Mouse (Mus musculus) embryonic facial prominence, embryonic 15.5 days (tissue): ENCODE data around the gene Gpank1. TPM values are rescaled to one million over a fixed set of nuclear protein-coding genes. Genes with fewer than 3 reads are reported as not detected.

Source experiments
- polyA plus RNA-seq: library from polyadenylated mRNA; unstranded; fragments of >200 nt; fragmentation: Nextera tagmentation; extraction: Ambion mirVana; gene quantifications from 2 replicates; pipeline ENCODE4 v1.2.1, GENCODE M21; 2015

Gpank1 gene
- polyA plus RNA-seq, 1 experiment from 2014 or later = 20.1 TPM

Other genes with a start within 250 kb of the Gpank1 start
- 3.2 and 4.2 TPM in 2 replicates for gene Zbtb12, start 242.0 kb upstream of the Gpank1 start, polyA plus RNA-seq
- not detected in 2 replicates for gene Gm20547, start 239.4 kb upstream of the Gpank1 start, polyA plus RNA-seq
- gene C2, start 223.2 kb upstream of the Gpank1 start, polyA plus RNA-seq = 6.7 and 7.3 TPM in 2 replicates
- 86.8 and 92.7 TPM in 2 replicates for gene Ehmt2, start 223.0 kb upstream of the Gpank1 start, polyA plus RNA-seq
- 0.49 and 0.69 TPM in 2 replicates for gene Slc44a4, start 207.0 kb upstream of the Gpank1 start, polyA plus RNA-seq
- 20.8 and 22.7 TPM in 2 replicates for gene Neu1, start 190.2 kb upstream of the Gpank1 start, polyA plus RNA-seq
- 2.2 and 3.4 TPM in 2 replicates for gene Hspa1b, start 162.2 kb upstream of the Gpank1 start, polyA plus RNA-seq
- not detected in 2 replicates for gene Gm20481, start 151.5 kb upstream of the Gpank1 start, polyA plus RNA-seq
- gene Hspa1a, start 149.3 kb upstream of the Gpank1 start, polyA plus RNA-seq = 19.5 and 19.7 TPM in 2 replicates
- gene Hspa1l, start 148.8 kb upstream of the Gpank1 start, polyA plus RNA-seq = 0.71 and 0.77 TPM in 2 replicates
- 163 and 173 TPM in 2 replicates for gene Lsm2, start 139.6 kb upstream of the Gpank1 start, polyA plus RNA-seq
- 108 and 114 TPM in 2 replicates for gene Vars, start 120.5 kb upstream of the Gpank1 start, polyA plus RNA-seq
- gene Vwa7, start 104.9 kb upstream of the Gpank1 start, polyA plus RNA-seq = 0.43 and 0.58 TPM in 2 replicates
- gene Sapcd1, start 93.4 kb upstream of the Gpank1 start, polyA plus RNA-seq = 21.5 and 23.4 TPM in 2 replicates
- gene Msh5, start 74.7 kb upstream of the Gpank1 start, polyA plus RNA-seq = 3.6 and 5.4 TPM in 2 replicates
- gene Clic1, start 71.5 kb upstream of the Gpank1 start, polyA plus RNA-seq = 324 and 329 TPM in 2 replicates
- gene Ddah2, start 62.4 kb upstream of the Gpank1 start, polyA plus RNA-seq = 319 and 347 TPM in 2 replicates
- 98.5 and 131 TPM in 2 replicates for gene Ly6g6c, start 56.1 kb upstream of the Gpank1 start, polyA plus RNA-seq
- gene Mpig6b, start 55.3 kb upstream of the Gpank1 start, polyA plus RNA-seq = 1.1 and 1.4 TPM in 2 replicates
- gene Ly6g6e, start 44.6 kb upstream of the Gpank1 start, polyA plus RNA-seq = 31.4 and 33.0 TPM in 2 replicates
- 1.5 and 2.3 TPM in 2 replicates for gene Ly6g6d, start 43.4 kb upstream of the Gpank1 start, polyA plus RNA-seq
- 0.20 and 0.28 TPM in 2 replicates for gene Ly6g6f, start 35.8 kb upstream of the Gpank1 start, polyA plus RNA-seq
- 102 and 105 TPM in 2 replicates for gene Abhd16a, start 32.2 kb upstream of the Gpank1 start, polyA plus RNA-seq
- gene Ly6g5c, start 13.2 kb upstream of the Gpank1 start, polyA plus RNA-seq = not detected in 2 replicates
- 1.4 and 1.8 TPM in 2 replicates for gene Ly6g5b, start 6.0 kb upstream of the Gpank1 start, polyA plus RNA-seq
- 278 and 279 TPM in 2 replicates for gene Csnk2b, start 598 bp downstream of the Gpank1 start, polyA plus RNA-seq
- 11.2 and 12.2 TPM in 2 replicates for gene D17H6S53E, start 4.9 kb downstream of the Gpank1 start, polyA plus RNA-seq
- 0.17 TPM in 1 of 2 replicates, not detected in the other for gene Apom, start 10.6 kb downstream of the Gpank1 start, polyA plus RNA-seq
- gene Bag6, start 13.7 kb downstream of the Gpank1 start, polyA plus RNA-seq = 57.8 TPM in 2 replicates
- gene Prrc2a, start 43.4 kb downstream of the Gpank1 start, polyA plus RNA-seq = 179 and 198 TPM in 2 replicates
- 15.5 and 17.5 TPM in 2 replicates for gene Aif1, start 54.6 kb downstream of the Gpank1 start, polyA plus RNA-seq
- 27.2 and 27.4 TPM in 2 replicates for gene Lst1, start 67.0 kb downstream of the Gpank1 start, polyA plus RNA-seq
- 2.3 and 2.9 TPM in 2 replicates for gene Ltb, start 73.0 kb downstream of the Gpank1 start, polyA plus RNA-seq
- gene Tnf, start 80.6 kb downstream of the Gpank1 start, polyA plus RNA-seq = 0.47 and 0.76 TPM in 2 replicates
- 0.27 and 0.32 TPM in 2 replicates for gene Lta, start 83.9 kb downstream of the Gpank1 start, polyA plus RNA-seq
- gene Gm16181, start 99.4 kb downstream of the Gpank1 start, polyA plus RNA-seq = 0.57 TPM in 1 of 2 replicates, not detected in the other
- 4.1 and 4.4 TPM in 2 replicates for gene Atp6v1g2, start 112.2 kb downstream of the Gpank1 start, polyA plus RNA-seq
- gene Nfkbil1, start 114.3 kb downstream of the Gpank1 start, polyA plus RNA-seq = 11.8 and 12.7 TPM in 2 replicates
- gene Ddx39b, start 120.3 kb downstream of the Gpank1 start, polyA plus RNA-seq = 406 and 413 TPM in 2 replicates
- 81.6 and 82.0 TPM in 2 replicates for gene H2-D1, start 141.3 kb downstream of the Gpank1 start, polyA plus RNA-seq
- not detected in 2 replicates for gene H2-Q1, start 198.9 kb downstream of the Gpank1 start, polyA plus RNA-seq
- 0.47 TPM in 1 of 2 replicates, not detected in the other for gene H2-Q2, start 220.8 kb downstream of the Gpank1 start, polyA plus RNA-seq